Mouse (Mus musculus): ENCODE measurements around the gene Gnb3.

Gene Gnb3

DNA sequence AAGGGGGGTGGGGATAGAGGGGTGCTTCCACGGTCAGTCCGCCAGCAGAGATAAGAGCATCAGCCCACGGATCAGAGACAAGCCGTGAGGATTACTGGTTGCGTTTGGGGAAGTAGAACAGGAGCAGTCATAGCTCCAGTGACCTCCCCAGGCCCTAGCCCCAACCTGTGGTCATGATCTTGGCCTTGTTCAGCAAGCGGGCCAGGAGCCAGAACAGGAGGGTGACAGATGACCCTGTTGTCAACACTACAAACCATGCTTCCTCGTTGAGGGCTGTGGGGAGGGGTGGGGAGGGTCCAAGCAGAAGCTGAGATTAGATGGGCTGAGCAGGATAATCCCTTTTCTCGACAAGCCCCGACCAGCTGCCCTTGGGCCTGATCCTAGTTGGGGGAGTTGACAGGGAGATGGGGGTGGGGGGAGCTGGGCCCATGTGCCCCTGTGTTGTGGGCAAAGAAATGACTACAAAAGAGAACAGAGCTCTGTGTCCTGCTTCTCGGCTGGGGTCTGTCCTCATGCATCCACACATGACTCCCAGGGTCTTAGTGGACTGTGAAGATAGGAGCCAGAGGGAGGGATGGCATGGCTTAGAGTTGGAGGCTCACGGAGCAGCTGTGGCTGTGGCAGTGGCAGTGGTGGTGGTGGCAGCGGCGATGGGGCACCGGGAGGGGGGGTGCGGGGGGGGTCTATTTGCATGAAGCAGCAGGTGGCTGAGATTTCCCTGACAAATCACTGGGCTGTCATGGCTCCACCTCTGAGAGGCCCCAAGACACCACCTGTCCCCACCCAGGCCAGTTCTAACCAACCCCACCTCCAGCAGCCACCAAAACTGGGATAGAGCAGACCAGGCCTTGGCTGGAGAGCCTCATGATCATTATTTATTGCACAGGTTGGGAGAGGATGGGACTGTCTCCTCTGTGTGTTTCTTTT, at the start of gene Gnb3:
Gene Gnb3, minus strand, starts transcription at position 35 of the 927 bp plus-strand sequence.
- no peak for DNase-seq

DNA sequence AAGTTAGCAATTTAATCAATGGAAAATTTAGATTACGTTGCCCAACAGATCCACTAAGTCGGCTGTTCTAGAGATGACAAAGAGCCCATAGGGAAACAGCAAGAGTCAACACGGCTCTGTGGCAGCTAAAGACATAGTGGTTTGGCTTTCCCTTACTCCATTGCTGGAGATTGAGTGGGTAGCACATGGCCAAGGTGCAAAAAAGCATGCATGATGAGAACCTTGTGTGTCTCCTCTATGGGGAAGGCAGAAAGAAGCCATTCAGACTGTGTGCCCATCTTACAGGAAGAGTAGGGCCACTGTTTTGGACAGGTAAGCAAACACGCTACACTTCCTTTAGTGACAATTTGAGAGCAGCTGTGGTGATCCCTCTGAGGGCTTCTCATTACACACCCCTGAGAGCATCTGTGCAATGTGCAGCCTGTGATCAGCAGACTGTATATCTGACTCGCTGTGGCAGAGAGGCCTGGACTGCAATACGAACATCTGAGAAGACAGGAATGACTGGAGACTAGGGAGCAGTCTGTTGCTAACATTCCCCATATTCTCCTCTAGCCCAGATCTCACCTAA, 48.6 kb upstream of the Gnb3 start:
- no peak for DNase-seq

GRCm38 (mm10) chr6:124887986-124888385, 47.9 kb upstream of the Gnb3 start, which contains the start of gene Cd4:
Gene Cd4 (minus strand): TSS chr6:124888221.
- no peak for DNase-seq

- no peak for DNase-seq
Observed at GRCm38 (mm10) chr6:124885956-124886381, 45.9 kb upstream of the Gnb3 start.

GRCm38 (mm10) chr6:124884714-124885500, 44.8 kb upstream of the Gnb3 start:
- no peak for DNase-seq

GRCm38 (mm10) chr6:124883351-124883750, 43.3 kb upstream of the Gnb3 start:
- DNase-seq = no peak

GRCm38 (mm10) chr6:124881821-124882220, 41.7 kb upstream of the Gnb3 start:
- no peak for DNase-seq

DNA sequence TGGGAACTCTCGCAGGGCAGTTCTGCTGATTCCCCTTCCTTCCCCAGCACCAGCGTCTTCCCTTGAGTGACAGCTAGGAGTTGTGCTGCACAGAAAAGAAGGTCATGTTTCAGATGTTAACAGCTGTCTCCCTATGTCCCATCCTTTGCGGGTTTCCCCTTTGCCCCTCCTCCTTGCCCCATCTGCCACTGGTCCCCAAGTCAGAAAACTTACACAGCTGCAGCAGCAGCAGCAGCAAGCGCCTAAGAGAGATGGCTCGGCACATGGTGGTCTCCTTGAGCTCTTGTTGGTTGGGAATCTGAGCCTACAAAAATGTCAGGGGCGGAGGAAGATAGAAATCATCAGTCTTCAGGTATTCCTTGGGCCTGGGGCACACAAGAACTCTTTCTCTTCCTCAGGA, 39.3 kb upstream of the Gnb3 start:
- no peak for DNase-seq

- no peak for DNase-seq
Observed at GRCm38 (mm10) chr6:124874348-124874747, 34.3 kb upstream of the Gnb3 start.

DNA sequence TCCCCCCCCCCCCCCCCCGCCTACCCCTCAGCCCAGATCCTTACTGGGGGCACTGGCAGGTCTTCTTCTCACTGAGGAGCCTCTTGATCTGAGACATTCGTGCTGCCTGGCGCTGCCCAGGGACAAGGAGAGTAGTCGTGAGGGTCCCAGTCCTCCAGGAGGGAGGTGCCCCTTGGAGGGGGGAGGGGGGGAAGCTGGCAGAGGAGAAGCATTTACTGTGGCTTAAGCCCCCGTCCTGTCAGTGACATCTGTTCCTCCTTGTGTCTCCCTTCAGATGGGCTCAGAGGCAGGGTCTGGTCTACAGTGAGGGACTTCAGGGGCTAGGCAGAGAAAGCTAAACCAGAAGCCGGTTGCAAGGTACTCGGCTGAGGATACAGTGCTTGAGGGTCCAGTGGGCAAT, 26.5 kb upstream of the Gnb3 start:
- DNase-seq = no peak

- no peak for DNase-seq
Observed at GRCm38 (mm10) chr6:124865766-124866362, 25.8 kb upstream of the Gnb3 start.

- peak; percentile 67 to 70 for DNase-seq
Observed at GRCm38 (mm10) chr6:124863658-124864298, 23.7 kb upstream of the Gnb3 start, which contains the start of gene Gpr162. Gene Gpr162 (minus strand): TSS chr6:124863983.

DNA sequence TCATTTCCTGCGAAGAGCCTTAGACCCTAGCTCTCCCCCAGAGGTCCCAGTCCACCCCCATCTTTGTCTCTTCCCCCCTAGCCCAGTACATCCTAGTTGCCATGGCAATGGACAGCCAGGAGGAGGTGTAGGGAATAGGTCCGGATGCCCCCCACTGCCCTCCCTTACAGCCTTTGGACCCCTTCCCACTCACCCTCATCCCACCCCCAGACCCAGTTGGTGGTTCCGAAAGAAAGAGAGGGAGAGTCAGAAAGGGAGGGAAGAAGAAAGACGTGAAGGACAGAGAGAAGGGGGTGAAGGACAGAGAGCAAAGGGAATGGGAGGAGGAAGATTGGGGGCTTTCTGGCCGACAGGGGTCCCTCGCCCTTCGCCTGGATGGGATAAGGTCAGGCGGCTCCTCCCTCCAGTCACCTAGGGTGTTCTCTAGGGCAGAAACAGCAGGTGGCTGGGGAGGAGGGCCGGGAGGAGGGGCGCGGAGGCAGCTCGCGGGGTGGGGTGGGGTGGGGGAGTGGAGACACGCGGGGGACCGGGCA, 23.1 kb upstream of the Gnb3 start:
- no peak for DNase-seq

- no peak for DNase-seq
Observed at GRCm38 (mm10) chr6:124862406-124863124, 22.5 kb upstream of the Gnb3 start.

DNA sequence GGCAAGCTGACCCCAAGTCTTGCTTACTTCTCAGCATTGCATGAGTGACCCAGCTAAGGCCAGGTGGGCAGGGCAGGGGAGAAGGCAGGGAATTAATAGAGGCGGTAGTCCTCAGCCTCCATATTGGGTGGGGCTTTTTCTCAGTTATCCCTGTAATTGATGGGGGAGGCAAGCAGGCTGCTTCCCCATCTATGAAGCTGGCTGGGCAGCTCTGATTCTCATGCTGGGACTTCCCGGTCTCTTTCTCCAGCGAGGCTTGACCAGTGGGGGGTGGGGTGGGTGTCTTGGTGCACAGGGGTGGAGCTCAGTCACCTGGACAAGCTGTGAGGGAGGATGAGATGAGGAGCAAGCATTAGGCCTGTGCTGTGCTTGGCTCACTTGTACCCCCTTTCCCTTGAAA, 21.7 kb upstream of the Gnb3 start:
- DNase-seq = no peak

- DNase-seq = no peak
Observed at GRCm38 (mm10) chr6:124861266-124861665, 21.2 kb upstream of the Gnb3 start.

- DNase-seq = no peak
Observed at GRCm38 (mm10) chr6:124860511-124860910, 20.4 kb upstream of the Gnb3 start.

- DNase-seq = peak; percentile 82 to 90
Observed at GRCm38 (mm10) chr6:124859725-124860124, 19.6 kb upstream of the Gnb3 start.

DNA sequence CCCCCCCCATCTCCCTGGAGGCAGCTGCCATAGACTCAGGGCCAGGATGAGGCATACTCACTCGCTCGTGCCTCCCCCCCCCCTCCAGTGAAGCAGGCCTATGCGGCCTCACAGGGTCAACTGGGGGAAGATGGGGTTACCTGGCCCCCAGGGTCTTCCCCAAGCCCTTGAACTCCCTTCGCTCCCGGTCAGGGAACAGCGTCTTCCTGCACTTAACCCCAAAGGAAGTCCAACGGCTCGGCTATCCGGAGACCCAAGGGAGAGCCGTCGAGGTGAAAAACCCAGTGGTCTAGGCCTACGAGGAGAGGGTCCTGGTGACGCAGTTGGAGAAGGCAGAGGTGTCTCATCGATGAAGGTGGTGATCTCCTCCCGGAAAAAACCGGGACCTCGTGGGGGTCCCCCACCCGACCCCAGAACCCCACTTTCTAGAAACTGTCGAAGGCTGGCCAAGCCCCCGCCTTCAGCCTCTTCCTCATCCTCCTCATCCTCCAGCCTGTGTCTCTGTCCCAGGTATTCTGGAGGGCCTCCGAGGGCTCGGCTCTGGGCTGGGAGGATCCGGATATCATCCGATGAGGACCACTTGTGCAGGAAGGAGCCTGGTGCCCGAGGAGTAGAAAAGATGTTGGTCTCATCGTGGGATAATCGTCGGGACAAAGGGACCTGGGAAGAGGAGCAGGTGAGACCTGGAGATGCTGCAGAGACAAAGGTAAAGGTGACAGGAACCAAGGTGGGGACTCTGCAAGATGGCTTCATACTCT, 18.7 kb upstream of the Gnb3 start:
- no peak for DNase-seq

DNA sequence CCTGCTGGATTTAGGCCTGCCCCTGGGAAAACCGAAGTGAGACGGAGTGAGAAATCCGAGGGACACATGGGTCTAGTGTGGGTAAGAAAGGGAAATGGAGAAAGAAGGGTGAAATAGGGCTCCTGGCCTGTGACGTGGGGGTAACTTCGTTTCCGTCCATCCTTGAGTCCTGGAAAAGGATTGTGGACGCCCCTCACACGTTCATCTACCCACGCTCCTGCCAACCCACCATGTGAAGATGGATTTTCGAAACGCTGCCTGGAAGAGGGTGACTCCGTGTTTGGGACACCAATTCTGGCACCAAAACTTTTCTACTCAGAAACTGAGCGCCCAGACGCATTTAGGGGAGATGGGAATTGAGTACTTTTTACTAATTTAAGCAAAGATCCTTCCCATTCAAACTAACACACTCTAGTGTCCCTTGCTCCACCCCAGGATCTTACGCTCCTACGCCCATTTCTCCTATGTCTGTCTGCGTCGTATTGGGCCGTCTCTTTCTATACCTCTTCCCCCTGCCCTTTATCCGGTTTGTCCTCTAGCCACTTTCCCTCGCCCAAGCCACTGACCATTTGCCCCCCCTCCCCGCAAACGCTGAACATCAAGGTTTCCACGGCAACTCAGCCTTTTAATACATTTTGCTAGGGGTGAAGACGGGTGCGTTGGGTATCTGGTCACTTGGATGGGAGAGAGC, 17.9 kb upstream of the Gnb3 start:
- DNase-seq = no peak
